Mouse (Mus musculus) embryo, embryonic 10 days (tissue): Measurements from ENCODE around the gene Eno2.

ENCODE experiments used
- DNase-seq: peaks from one replicate; pipeline ENCODE4 v3.0.0-alpha.2; 2015; ENCODE audit warnings: low spot score

Eno2 gene

DNA sequence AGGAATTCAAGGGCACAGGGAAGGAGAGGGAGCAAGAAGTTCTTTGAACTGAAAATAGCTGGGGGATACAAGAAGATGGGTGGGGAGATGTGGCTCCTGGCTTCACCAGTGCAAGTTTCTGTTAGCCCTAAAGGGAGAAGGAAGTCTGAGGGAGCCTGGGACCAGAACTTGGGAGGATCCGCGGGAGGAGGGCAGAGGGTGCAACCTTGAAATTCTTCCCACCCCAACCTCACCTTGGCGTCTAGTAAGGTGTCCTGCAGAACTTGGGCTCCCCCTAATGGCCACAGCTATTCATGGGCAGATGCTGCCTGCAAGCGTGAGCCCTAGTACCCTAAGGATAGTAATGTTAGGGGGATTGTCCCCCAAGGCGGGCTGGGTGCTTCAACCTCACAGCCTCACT, 10.2 kb downstream of the Eno2 start:
- DNase-seq: peak; percentile 89

DNA sequence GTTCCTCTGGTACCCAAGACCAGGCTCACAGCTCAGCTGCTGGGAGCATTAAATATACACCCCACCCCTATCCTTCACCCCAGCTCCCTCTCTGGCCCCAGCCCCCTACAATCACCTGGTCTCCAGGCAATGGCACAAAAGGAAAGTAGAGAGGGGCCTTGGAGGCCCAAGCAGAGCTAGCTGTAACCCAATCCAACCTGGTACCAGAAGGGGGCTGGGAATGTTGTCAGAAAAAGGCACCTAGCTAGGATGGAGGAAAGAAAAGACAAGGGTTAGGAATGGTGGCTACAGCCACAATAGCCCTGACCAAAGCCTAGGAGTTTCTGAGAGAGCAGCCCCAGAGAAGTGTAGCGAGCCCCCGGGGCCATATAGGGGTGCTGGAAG, 10.6 kb downstream of the Eno2 start:
- no peak for DNase-seq

DNA sequence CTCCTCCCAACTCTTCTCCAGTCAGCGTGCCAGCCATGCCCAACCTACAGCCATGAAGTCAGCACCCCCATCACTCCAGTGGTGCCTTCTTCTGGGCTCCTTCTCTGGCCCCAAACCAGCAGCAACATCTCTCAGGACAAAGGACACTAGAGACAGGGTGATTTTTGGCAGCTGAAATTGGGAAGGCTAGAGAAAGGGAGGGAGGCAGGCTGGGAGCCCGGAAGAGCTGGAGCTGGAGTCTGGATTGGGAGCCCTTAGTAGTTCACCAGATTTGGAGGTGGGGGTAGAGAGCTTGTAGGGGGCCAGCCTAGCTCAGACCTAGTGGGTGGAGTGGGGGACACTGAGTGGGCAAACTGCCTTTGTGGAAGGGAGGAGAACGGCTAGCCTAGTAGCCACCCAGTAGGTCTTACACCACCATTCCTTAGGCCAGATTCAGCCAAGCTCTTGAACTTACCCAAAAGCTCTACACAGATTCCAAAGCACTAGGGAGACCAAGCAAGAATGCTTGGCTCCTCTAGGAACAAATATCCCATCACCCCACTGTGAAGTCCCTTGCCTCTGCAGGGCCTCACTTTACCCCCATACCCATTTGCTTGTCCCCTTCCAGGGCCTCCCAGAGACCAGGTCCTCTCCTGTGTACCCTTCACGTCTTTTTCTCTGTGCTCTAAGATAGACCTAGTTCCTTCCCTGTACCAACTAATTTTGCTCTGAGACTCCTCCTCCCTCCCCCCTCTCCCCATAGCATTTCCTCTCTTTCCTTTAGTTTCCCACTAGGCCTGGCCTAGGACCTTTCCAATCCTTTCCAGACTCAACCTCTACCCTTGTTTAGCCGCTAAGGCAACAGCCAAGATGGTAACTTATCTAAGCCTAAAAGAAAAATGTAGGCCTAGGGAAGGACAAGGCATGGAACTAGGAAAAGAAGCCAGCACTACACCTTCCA, 11.3 kb downstream of the Eno2 start:
- DNase-seq: peak; percentile 59

DNA sequence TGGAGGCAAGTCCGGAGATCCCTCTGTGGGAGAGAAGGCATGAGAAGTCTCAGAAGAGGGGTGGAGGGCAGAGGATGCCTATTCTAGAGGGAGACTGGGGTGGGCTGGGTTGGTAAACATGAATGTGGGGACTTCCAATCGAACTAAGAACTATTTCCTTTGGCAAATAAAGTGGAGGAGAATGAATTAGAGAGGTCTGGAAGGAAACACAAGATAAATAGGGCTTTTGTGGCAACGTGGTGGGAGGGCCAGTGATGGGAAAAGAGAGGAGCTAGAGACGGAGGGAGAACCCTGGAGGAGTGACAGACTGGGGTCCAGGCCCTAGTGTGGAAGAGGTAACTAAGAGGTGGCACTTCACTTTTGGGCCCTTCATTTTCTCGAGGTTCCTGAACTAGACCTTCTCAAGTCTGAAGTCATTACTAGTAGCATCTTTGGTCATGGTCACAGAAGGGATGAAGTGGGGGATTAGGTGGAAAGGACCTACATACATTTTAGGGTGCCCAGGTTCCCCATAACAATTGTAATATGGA, 12.1 kb downstream of the Eno2 start:
- DNase-seq: no peak

DNA sequence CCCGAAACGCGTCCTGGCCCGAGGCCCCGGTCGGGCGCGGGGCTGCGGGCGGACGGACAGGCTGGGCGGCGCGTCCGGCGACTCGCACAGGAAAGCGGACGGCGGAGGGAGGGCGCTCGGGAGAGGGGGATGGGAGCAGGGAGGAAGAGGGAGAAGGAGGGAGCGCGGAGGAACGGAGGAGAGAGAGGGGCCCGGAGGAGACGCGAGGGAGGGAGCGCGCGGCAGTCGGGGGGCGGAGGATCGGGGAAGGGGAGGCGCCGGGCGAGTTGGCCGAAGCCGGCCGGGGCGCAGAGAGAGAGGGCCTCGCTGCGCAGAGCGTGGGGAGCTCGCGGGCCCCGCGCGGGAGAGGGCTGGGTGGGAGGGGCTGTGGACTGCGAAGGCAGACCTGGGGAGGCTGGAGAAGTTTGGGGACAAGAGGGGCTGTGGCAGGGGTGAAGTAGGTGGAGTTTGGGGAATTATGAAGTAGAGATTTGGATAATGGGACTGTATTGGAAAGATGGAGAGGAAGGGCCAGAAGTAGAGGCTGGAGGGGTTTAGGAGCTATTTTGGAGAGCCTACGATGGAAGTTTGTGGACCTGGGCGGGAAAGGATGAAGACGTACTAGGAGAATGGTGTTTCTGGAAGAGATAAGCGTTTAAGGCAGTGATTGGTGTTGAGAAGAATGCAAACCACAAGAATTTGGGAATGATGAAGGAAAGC, 12.7 kb downstream of the Eno2 start:
- DNase-seq: peak; percentile 84

DNA sequence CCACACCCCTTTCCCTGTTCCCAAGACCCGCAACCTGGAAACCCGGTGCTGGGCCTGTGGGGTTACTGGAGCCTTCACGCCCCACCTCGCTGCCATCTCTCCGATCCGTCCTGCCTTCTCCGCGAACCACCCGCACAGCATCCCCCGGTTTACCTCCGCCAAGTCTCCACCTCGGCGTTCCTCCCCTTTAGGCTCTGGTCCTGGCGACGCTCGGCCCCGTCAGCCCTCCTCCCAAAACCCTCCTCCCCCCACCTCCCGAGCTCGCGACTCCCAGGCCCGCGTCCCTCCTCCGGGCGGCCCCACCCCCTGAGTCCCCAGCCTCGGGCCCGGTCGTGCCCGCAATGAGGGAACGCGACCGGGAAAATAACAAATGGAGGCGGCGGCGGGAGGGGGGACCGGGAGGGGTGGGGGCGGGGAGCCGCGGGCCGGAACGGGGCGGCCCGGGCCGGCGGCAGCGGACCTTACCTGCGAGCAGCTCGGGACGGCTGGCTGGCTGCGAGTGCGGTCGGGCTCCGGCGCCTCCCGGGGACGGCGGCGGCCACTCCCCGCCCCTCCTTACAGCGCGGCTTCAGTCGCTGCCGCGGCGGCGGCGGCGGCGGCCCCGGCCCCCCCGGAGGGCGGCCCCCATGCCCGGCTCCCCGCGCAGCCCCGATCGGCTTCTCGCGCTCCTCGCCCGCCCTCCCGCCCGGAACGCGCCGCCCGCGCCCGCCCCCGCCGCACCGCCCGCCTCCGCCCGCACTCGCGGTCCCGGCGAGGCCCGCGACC, 13.5 kb downstream of the Eno2 start, which contains the start of the genes Gm45234 and Atn1:
TSS of gene Gm45234 (minus strand) at position 191 of the 765 bp plus-strand sequence.
TSS of gene Atn1 (minus strand) at position 694 of the 765 bp plus-strand sequence.
- DNase-seq: peak; percentile 75

DNA sequence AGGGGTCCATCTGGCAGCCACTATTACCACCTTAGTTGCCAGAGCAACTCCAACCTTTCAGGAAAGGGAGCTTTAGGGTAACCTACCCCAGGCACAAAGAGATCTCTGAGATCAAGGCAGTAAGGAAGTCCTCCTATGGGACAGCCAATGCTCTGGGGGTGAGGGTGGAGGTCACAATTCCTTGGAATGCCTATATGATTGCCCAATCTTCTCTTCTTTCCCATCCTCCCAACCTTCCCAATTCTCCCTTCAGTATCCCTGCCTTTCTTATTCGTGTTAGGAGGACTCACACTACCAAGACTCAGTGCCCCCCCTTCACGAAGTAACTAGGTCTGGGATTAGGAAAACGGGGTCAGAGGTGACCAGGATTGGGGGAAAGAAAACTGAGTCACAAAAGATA, 14.2 kb downstream of the Eno2 start:
- DNase-seq: no peak

DNA sequence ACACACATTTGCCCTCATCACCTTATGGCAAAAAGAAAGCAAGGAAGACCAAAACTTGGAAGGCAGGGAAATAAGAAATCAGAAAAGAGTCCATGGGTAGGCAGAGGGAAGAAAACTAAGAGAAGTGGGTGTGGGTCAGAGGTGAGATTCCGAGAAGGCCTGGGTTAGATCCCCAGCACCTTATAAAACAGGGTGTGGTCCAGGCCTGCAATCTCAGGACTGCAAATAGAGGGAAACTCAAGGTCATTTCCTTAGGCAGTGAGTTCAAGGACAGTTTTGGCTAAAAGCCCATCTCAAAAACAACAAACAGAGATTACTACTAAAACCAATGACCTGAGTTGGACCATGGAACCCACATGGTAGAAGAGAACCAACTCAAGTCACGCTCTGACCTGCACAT, 15.6 kb downstream of the Eno2 start:
- DNase-seq: no peak

DNA sequence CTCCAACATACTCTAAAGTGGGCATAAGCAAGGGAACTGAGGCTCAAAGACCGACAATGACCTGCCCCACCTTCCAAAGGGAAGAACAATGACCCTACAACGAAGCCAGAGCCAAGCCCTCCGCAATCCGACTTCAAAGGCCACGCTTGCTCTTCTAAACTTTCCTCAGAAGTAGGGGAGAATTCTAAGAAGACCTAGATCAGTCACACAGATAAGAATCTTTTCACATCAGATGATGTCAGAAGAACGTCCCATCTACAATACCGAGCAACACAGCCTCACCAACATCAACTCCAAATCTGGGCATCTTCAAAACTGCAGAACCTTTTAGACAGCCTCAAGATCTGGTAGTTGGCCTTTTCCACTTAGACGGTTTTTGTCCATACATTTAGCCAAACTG, 19.1 kb downstream of the Eno2 start:
- no peak for DNase-seq

DNA sequence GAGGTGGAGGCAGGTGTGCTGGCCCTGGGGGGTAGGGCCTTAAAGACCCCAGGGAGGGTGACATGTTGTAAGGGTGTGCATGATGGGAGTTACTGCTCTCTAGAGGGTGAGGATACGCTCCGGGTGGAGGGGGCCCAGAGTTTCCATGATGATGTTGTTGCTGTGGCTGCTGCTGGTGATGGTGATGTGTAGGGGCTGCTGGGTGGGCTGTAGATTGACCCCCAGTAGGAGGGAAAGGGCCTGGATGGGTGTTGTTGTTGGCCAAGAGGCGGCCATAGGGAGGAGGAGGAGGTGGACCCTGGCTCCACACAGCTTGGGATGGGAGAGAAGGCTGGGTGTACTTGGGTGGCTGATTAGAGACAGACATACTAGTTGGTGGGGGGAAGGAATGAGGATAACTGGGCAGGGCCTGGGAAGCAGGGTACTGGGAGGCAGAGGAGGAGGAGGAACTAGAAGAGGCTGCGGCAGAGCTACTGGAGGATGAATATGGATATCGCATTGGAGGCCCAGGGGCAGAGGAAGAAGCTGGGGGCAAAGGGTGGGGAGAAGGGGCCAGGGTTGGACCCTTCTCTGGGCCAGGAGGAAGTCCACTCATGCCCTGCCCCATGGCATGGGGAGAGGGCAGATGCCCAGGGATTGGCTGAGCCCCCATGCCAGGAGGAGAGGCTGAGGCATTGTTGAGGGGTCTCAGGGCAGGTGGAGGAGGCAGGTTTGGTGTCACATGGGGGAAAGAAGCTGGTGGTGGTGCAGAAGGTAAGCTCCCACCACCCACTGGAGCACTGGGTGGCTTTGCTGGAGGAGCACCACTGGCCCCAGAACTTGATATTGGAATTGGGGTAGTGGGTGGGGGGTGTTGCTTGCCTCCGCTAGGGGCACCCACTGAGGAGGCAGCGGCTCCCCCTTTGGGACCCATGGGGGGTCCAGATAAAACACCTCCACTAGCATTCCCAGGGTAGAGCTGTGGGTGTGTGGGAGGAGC, 22.5 kb downstream of the Eno2 start:
- no peak for DNase-seq

DNA sequence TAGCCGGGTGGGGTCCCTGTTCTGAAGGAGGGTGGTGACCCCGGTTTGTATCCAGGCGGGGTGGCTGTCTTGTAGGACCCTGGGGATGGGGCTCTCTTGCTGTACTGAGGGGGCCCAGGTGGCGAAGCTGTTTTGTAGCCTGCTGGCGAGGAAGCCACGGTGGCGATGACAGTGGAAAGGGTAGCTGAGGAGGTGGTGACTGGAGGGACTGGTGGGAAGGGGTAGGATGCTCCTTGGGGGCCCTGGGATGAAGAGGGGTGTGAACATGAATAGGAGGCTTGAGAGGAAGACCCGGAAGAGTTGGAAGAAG, 23.2 kb downstream of the Eno2 start:
- peak; percentile 36 for DNase-seq

DNA sequence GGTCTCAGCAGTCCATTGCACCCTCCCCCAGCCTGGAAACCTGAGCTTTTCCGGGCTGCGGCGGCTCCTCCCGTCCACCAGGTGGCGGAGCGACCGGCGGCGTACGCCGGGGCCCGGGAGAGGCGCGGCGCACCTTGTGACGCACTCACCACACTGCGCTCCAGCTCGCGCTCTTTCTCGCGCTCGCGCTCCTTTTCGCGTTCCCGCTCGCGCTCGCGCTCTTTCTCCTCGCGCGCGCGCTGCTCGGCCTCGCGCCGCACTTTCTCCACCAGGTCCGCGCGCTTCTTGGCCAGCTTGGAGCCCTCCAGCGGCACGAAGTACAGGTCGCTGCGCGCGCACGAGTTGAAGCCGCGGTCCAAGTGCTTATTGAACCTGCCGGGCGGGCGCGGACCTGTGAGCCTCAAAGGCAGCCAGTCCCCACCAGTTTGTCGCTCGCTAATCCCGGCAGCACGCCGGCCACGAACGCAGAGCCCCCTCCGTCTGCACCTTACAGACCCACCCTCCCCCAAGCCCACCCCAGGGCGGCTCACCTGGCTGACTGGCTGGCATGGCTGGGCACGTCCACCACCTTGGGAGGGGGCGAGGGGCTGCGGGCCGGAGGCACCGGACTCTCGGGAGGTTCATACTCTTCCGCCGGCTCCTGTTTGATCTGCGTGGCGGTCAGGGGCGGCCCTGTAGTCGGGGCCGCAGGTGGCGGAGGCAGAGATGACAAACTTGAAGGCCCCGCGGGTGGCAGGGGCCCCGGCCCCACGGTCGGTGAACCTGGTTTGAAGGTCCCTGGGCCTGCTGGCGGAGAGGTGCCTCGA, 23.8 kb downstream of the Eno2 start:
- DNase-seq: peak; percentile 96

DNA sequence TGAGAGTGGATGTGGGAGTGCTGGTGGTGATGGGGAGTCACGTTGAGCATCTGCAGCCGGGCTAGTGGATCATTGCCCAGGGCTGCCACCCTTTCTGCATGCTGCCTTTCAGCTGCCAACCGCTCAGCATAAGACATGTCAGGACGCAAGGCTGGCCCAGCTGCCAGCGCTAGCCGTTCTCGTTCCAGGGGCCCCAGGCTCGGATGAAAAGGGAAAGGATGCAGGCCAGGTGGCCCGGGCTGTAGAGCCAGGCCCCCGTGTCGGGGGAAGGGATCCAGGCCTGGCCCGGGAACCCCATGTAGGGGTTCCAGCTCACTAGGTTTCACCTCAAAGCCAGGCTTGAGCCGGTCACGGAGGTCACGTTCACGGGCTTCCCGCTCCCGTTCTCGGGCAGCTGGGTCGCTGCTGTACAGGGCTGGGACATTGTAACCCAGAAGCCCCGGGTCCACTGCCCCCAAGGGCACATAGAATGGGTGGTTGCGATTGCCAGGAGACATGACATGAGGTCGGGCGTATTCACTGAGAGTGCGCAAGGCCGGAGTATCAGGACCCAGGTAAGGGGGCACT, 24.6 kb downstream of the Eno2 start:
- no peak for DNase-seq

DNA sequence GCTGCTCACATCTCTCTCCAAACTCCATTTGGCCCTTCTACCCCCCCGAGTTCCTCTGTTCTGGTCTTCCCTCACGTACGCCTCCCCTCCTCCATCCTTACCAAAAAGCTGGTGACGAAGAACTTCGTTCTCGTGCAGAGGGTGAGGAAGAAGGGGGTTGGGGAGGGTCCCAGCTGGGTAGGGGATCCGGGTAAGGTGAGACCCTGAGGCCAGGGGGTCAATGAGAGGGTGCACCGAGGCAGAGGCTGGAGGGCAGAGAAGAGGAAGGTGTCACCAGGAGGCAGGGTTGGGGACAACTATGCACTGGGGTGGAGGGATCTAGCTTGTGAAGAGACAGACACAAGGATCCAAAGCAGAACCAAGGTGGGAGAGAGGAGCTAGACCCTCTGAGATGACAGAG, 25.8 kb downstream of the Eno2 start:
- DNase-seq: no peak

DNA sequence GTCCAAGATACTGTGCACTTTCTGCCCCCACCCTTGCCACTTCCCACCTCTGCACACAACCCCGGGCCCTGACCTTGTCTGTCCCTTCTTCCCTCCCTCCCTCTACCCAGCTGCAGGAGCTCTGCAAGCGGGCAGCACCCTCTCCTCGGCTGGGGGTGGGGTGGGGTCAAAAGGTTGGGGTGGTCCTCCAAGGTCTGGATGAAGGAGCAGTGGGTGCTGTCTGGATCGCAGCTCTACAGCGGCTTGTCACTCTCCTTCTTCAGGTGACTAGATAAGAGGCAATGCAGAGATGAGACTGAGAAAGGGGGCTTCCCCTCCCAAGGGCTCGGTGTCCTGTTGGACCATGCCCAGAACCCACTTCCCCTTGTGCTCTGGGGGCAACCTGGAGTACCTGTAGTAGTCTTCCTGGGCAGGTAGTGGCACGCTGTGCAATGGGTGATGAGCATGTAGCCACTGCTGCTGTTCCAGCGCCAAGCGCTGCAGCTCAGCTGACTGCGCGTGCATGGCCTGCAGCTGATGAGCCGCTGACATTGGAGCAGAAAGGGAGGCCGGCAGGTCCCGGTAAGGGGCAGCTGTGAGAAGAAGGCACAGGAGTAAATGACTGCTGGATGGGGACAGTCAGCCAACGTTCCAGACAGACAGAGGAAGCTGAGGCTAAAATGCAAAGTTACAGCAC, 26.5 kb downstream of the Eno2 start:
- no peak for DNase-seq

DNA sequence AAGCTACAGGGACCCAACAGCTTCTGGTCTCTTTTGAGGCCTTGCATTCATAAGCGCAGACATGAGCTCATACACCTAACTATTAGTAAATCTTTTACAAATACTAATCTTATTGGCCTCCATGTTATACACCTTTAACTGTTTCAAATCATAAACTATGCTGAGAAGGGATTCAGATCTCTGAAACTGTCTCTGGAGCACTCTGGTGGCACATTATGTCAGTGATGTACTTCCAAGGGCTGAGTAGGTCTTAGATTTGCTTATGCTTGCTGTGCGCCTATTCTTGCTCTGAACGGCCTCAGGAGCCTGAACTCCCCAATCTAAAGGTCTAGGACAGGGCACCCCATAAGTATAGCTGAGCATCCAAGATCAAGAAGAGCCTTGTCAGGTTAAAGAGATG, 27.6 kb downstream of the Eno2 start:
- no peak for DNase-seq

DNA sequence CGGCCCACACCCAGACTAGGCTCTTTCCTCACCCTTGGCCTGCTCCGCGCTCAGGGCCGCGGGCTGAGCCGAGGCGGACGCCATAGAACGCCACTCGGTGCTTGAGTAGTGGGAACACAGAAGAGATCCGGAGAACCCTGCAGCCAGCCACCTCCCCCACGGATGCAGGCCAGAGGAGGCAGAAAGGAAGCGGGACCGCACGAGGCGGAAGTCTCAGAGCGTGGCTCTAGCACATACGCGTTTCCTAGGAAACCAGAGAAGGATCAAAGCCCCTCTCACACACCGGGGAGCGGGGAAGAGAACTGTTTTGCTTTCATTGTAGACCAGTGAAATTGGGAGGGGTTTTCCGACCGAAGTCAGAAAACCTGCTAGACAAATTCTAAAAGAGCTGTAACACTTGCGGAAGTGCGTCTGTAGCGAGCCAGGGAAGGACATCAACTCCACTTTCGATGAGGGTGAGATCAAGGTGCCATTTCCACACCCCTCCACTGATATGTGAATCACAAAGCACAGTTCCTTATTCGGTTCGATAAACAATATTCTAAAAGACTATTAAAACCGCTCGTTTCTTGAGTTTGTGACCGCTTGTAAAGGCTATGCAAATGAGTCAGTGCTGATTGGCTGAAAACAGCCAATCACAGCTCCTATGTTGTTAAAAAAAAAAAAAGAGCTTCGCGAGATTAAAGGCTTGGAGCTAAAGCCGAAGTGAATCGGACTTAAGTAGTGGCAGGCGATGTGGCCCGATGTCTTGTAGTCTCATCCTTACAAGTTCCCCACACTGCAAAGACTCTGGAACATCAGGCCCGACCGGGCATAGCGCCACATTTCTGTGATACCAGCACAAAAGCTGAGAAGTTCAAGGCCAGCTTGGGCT, 28.3 kb downstream of the Eno2 start, which contains the start of gene Grcc10:
TSS of gene Grcc10 (minus strand) at position 487 of the 874 bp plus-strand sequence.
- DNase-seq: peak; percentile 97

DNA sequence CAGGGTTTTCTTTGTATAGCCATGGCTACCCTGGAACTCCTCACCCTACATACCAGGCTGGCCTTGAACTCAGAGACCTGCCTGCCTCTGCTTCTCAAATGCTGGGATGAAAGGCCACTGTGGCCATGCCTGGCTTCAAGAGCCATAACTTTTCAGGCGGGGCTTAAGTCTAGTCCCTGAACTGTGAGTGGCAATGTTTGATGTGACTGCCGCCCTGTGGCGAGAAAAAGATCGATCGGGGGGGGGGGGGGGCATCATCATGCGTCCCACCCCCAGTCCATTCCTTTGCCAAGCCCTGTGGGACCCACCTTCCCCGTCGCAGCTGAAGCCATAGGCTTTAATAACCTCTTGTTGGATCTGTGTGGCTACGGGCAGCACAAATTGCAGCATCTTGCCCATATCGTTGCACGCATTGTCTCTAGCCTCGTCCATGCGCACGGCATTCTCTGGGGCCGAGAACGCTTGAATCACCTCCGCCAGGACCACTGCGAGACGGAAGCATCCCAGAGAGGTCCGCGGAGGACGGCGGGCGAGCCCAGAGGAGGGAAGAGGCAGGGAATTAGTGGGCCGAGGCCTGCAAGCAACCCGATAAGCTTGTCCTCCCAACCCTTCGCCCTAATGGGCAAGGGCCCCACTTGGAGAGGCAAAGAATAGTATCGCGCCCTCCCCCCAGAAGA, 29.1 kb downstream of the Eno2 start:
- peak; percentile 79 for DNase-seq
